Mouse (Mus musculus) telencephalon, adult 2 months (tissue): ENCODE data around the gene Creb3l4.
A peak's percentile ranks its signal among the peaks of the same experiment; 100 is the strongest.
"Not testable (repeated sequence)": the region's sequence is repeated elsewhere in the genome, so short reads cannot be mapped to it uniquely, and the experiment has no call there.

ENCODE experiments used
- DNase-seq: peaks from one replicate; pipeline ENCODE4 v3.0.0-alpha.2; 2011; ENCODE audit warnings: low read depth, low spot score

Gene Creb3l4

DNA sequence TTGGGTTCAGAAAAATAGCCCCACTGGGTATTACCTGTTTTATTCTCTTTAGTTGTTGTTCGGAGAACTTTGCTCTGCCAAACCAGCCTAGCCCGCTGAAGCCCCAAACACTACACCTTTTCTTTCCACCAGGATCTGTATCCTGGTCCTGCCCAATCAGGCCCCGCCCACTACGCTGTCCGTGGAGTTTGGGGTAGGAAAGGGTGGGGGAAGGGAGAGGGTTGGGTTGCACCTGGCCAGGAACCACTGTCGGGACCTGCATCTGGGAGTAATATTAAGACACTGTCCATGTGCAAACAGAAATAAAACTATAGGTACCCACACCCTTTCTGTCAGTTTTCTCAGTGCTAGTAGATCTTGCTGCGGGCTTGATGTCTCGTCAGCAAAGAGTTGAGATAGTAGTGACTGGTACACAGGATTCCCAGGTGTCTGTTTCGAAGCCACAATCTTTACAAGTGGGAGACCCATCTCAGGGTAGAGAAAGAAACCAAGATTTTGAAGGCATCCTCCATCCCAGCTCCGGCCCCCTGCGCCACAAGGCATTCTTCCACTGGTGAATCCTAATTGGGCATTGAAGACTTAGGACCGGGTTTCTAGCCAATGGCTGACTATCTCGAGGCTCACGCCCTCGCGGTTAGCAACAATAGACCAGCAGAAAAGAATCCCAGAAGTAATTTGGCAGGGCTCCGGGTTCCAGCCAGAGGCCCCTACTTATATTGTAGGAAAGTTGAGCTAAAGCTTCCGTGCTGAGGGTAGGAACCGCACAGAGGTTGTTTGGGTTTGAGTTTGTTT is at the start of gene Creb3l4:
Gene Creb3l4 (minus strand): TSS at position 529 of the 792 bp plus-strand sequence.
- no peak for DNase-seq

DNA sequence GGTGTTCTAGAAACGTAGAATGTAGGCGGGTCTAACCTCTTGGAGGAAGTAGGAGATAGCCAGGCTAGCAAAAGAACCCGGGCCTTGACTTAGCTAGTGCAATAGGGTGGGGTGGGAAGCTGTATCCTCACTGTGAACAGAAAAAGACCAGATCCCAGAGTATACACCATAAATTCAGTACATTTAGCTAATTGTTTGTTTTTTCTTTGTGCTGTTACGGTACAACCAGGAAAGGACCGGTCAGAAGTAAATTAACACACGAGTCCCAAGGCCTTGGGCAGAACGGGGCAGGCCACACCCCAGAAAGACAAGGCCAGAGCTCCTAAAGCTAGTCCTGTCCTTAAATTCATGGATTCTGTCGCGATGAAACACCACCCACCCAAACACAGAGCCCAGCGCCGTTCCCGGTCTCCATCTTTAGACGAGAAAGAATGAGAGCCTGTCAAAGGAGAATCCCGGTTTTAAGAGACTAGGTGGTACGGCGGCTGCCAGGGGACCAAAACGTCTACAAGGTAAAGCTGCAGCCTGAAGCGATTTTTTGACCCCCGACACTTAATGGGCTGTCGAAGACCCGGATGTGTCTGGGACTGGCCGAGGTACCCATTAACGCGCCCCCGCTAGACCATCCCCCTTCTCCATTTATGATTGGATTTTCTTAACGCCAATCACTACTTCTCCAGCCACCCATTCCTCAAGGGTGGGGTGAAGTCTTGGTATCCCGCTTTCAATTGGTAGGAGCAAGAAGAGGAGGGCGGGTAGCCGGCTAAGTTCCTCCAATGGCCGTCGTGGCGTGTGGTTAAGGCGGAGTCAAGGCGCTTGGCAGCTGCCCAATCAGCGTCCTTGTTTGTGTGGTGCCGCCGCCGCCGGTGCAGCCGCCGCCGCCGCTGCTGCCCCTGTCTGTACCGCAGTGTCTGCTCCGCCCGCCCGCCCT is 49.3 kb upstream of the Creb3l4 start, which contains the start of gene Gatad2b:
Gene Gatad2b (plus strand): TSS at position 834 of the 931 bp plus-strand sequence.
- DNase-seq, result peak; percentile 100

DNA sequence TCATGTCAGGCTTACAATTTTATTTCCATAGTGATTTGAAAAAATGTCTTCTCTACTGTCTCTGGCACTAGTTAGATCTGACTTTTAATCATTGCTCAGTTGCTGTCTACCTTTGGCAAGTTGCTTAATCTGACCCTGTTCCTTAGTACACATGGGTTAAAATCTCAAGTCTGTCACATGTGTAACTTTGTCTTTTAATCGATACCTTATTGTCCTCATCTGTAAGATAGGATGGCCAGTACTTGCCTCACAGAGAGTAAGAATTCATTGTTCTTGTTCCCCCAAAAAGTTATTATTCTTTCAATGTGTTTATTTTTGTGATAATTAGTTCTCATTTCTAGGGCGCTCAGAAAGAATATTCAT is 48.7 kb upstream of the Creb3l4 start:
- DNase-seq, result no peak

DNA sequence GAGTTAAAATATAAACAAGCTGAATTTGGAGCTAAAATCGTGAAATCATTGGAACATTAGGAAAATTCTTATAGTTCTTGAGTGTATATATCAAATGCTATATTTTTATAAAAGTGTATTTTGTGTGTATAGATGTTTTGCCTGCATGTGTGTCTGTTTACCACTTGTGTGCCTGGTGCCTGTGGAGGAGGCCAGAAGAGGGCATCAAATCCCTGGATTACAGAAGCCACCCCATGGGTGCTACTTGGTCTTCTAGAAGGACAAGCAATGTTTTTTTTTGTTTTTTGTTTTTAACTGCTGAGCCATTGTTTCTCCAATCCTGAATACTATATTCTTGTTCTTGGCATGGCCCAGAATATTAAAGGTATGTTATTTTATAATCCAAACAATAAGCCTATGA is 47.3 kb upstream of the Creb3l4 start:
- DNase-seq, result no peak

DNA sequence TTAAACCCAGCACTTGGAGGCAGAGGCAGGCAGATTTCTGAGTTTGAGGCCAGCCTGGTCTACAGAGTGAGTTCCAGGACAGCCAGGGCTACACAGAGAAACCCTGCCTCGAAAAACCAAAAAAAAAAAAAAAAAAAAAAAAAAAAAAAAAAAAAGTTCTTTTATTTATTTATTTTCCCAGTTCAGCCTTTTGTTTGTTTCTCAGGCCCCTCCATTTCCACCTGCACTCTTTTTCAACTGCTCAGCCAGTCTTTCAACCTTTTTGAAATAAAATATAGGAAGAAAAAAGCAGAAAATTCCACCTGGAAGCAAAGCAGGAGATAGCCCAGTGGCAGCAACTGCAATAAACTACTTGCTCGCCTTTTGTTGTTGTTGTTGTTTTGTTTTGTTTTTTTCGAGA is 46.1 kb upstream of the Creb3l4 start:
- DNase-seq, result not testable (repeated sequence)

DNA sequence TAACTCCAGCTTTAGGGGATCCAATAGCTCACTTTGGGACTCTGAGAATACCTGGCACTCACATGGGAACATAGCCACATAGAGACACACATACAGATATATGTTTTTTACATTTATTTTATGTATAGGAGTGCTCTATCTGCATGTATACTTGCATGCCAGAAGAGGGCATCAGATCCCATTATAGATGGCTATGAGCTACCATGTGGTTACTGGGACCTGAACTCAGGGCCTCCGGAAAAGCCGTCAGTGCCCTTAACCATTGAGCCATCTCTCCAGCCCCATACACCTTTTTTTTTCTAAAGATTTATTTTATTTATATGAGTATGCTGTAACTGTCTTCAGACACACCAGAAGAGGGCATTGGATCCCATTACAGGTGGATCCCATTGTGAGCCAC is 40.8 kb upstream of the Creb3l4 start:
- no peak for DNase-seq

DNA sequence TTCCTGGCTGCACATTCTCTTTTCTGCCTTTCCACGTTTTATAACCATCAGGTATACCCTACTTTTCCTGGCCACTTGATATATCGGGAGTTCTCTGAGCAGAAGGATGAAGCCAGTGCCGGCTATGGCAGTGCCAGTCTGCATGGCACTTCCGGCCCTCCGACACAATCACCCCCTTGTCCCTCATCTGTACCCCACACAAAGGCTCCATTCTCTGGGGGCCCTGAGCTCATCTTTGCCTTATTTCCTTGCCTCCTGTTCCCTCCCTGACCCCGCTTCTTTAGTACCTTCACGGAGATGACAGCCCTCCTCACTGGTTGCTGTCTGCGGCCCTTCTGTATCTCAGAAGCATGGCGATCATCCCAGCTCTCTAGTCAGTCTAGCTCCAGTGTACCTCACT is 37.4 kb upstream of the Creb3l4 start:
- peak; percentile 36 for DNase-seq

DNA sequence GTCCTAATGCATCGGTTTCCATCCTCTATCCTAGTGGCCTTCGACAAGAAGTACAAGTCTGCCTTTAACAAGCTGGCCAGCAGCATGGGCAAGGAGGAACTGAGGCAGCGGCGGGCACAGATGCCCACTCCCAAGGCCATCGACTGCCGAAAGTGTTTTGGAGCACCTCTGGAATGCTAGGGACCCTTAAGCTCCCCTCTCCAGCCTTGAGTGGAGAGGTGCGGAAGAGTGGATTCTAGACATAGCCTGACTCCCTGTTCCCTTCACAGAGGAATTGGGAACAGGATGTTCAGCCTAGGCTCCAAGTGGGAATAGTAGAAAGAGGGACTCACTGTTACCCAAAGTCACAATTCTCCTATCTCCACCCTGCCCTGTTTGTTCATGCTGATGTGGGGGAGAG is 36.4 kb upstream of the Creb3l4 start:
- no peak for DNase-seq

DNA sequence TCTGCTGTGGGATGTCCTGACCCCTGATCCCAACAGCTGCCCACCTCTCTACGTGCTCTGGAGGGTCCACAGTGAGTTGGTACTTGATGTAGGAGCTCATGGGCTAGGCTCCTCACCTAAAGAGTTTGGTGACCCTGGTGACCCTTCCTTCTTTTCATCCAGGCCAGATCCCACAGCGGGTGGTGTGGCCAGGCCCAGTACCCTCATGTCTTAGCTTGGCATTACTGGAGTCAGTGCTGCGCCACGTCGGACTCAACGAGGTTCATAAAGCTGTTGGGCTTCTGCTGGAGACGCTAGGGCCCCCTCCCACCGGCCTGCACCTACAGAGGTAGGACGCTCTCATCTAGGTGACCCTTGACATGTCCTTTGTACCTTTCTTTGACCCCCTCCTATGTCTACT is 35.9 kb upstream of the Creb3l4 start:
- no peak for DNase-seq

DNA sequence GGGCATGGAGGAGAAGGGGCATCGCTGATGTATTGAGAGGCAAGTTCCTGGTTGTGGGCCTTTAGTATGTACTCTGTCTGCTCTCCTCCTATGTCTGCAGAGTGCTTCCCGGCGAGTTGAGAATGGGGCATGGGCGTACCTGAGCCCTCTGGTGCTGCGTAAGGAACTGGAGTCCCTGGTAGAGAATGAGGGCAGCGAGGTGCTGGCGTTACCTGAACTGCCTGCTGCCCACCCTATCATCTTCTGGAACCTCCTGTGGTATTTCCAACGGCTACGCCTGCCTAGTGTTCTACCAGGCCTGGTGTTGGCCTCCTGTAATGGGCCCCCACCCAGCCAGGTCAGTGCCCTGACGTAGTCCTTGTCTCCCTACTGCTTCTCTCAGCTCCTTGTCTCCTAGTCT is 34.9 kb upstream of the Creb3l4 start:
- DNase-seq, result no peak

DNA sequence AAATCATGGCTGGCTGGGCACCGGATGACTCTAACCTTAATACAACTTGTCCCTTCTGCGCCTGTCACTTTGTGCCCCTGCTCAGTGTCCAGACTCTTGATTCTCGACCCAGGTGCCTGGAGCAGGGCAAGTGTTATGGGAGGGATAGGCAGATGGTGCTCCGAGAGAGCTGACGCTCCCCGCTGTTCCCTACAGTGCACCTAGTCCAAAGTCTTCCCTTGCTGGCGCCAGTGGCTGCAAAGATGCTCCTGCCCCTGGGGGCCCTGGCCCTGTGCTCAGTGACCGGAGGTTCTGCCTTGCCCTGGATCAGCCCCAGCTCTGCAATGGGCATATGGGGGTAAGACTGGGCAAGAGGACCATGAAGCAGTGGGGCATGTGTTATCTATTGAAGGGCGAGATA is 34.5 kb upstream of the Creb3l4 start:
- DNase-seq, result no peak

DNA sequence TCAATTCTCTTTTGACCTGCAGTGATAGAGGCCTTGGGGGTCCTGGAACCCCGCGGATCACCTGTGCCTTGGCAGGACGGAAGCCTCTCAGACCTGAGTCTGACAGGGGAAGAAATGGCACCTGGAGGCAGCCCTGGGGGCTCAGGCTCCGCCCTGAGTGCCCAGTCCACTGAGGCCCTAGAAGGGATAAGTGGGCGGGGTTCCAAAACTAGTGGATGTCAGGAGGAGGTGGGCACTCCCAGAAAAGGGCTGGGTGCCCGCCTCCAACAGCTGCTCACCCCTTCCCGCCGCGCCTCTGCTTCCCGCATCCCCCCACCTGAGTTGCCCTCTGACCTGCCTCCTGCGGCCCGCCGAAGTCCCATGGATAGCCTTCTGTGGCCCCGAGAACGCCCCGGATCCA is 33.5 kb upstream of the Creb3l4 start:
- no peak for DNase-seq

DNA sequence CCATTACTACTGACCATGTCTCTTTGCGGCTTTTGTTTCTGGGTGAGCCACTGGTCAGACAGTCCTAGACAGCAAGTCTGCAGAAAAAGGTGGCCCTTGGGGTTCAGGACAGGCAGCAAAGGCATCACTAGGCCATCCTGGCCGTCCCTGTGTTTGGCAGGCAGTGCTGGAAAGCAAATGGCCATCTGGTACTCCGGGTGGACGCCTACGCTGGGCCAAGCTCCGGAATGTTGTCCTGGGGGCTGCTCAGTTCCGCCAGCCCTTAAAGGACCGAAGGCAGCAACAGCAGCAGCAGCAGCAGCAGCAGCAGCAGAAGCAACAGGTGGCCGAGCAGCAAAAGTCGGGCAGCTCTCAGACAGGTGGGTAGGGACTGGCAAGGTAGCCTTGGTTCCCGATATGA is 32.0 kb upstream of the Creb3l4 start:
- no peak for DNase-seq

DNA sequence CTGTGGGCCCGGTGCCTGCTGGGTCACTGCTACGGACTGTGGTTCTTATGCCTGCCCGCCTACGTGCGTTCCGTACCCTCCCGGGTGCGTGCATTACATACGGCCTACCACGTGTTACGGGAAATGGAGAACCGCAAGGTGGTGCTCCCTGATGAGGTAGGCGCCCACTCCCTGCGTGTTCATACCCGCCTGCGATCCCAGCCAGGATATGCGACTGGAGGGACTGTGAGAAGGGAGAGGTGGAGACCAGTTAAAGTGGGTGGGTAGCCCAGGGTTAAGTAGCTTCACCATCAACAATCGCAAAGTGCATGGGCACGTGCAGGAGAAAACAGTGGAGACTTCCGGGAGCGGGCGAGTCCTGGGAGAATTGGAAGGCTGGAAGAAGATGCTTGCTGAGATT is 30.5 kb upstream of the Creb3l4 start:
- DNase-seq, result no peak

DNA sequence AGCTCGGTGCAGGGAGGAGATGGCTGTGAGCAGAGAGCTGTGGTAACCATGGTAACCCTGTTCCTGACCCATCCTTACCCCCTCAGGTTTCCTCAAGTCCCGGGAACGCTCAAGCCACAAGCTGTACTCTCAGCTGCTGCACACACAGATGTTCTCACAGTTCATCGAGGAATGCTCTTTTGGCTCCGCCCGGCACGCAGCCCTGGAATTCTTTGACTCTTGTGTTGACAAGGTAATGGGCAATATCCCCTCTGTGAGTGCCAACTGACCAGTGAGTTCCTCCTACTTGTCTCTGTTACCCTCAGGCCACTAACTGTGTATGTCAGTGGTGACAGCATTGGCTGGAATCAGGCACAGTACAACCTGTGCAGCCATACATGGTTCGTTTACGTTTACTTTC is 28.9 kb upstream of the Creb3l4 start:
- DNase-seq, result no peak

DNA sequence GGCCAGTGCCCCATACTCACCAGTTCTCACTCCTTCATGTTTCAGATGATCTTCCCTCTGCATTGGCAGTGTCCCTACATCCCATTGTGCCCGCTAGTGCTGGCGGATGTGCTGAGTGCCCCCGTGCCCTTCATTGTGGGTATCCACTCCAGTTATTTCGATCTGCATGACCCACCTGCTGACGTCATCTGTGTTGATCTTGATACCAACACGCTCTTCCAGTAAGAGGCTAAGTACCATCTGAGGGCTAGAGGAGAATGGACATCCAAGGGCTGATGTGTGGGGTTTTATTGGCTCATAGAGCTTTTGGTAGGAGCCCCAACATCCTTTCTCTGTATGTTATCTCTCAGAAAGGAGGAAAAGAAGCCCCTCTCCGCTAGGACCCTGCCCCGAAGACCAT is 27.5 kb upstream of the Creb3l4 start:
- no peak for DNase-seq

DNA sequence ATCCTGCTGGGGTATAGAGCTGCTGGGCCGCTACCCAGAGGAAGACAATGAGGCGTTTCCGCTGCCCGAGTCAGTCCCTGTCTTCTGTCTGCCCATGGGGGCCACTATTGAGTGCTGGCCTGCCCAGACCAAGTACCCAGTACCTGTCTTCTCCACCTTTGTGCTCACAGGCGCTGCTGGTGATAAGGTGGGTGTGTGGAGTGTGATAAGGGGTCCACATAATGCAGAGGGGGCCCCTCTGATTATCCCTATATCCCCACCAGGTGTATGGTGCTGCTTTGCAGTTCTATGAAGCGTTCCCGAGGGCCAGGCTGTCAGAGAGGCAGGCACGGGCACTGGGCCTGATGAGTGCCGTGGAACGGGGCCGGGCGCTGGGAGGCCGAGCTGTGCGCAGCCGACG is 25.7 kb upstream of the Creb3l4 start:
- no peak for DNase-seq

DNA sequence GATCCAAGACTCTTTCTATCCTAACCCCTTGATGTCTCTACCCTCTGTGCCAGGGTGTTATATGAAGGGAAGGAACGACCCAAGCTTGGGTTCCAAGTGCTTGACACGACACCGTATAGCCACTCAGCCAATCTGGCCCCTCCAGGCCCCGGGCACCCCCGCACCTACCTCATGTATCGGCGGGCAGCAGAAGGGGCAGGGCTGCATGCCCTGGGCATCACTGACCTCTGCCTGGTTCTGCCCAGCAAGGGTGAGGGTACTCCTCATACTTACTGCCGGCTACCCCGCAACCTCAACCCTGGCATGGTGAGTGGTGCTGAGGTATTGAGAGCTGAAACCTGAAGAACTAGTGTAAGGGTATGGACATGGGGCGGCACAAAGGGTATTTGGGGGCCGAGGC is 24.9 kb upstream of the Creb3l4 start:
- DNase-seq, result no peak

DNA sequence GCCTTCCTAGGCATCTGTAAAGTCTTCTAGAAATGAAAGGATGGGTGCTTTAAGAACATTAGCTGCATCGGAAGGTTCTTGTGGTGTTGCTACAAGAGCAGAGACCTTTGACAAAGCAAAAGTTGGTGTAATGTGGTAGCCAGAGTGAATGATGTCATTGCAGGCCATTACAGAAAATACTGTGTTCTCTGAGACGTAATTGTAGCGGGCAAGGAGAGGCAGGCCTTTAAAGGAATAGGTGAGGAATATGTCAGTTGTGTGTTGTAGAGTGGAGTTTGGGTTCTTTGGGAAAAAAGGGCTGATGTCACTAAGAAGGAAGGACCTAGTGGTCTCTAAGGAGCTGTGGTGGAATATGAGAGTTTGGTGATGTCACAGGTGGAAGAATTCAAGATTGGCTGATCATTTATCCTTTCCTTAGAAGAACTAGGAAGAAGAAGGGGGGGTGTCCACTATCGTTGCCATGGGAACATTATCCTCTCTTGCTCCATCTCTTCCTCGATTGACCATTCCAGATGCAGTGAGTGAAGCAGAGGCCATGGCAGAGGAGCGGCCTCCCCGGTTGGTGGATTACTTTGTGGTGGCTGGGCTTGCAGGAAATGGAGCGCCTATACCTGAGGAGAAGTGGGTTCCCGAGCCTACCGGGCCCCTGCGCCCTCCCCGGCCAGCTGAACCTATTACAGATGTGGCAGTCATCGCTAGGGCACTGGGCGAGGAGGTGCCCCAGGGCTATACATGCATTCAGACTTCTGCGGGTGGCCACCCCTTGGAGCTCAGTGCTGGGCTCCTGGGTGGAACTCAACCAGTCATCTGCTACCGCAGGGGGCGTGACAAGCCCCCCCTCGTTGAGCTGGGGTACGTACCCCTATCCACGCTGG is 23.8 kb upstream of the Creb3l4 start:
- no peak for DNase-seq

DNA sequence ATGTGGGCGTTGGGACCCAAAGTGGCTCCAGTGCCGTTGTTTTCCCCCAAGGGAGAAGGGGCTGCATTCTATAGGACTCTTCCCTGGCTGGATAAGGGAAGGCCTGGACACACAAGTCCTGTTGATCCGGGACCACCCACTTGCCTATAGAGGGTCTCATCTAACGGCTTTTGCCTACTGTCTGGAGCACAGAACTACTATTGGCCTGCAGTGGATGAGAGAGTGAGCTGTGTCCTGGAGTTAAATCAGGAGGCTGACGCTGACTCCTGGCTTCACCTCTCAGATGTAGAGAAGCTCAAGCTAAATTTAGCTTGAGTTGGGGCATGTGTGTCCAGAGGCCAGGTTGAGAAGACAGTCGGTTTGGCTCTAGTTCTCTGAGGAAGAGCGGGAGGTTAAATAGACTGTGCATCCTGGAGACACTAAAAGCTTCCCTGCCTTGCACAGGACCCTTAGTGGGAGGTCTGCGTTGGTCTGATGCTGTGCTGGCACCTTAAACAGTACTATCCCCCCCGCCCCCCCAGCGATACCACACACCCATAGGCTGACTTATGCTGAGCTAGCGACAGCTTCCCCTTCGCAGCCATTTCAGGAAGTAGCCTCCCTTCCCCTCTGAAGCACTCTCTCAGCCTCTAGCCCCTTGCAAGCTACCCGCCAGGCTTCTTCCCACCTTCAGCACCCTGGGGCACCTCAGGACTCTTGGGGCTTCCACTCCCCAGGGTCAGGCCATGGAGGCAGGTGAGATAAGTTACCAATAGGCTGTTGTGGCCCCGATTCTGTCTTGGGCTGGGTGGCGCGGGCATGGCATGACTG is 22.8 kb upstream of the Creb3l4 start:
- peak; percentile 12 for DNase-seq
